Mouse (Mus musculus): ENCODE measurements around the gene Mapkapk5. TPM values are rescaled to one million over a fixed set of nuclear protein-coding genes. Genes with fewer than 3 reads are reported as not detected.
A peak's percentile ranks its signal among the peaks of the same experiment; 100 is the strongest.
"Not testable (repeated sequence)": the region's sequence is repeated elsewhere in the genome, so short reads cannot be mapped to it uniquely, and the experiment has no call there.

Gene Mapkapk5
- polyA plus RNA-seq, 1 experiment = 100 TPM

- no peak for TF ChIP-seq POLR2A (IDR thresholded peaks at IDR 0.05; ENCODE audit: extremely low read depth, insufficient read depth, low read length)
- no peak for TF ChIP-seq CTCF (IDR thresholded peaks at IDR 0.05; ENCODE audit: extremely low read depth, insufficient read depth, low read length)
- Histone ChIP-seq H3K4me1 (ENCODE audit: control insufficient read depth, insufficient read depth, low read length) (peaks cover 4% of the 10 kb centered on the region; the same call in 1 of the 2 replicates), H3K27ac (ENCODE audit: insufficient read depth, low read length) (no peak overlapping the region), H3K4me3 (ENCODE audit: insufficient read depth, low read length) (no peak overlapping the region)
Observed at GRCm38 (mm10) chr5:121540066-121540465, 5.6 kb downstream of the Mapkapk5 start.

GRCm38 (mm10) chr5:121537588-121537987, 8.1 kb downstream of the Mapkapk5 start:
- TF ChIP-seq CTCF (IDR thresholded peaks at IDR 0.05; ENCODE audit: extremely low read depth, insufficient read depth, low read length) = no peak
- TF ChIP-seq POLR2A (IDR thresholded peaks at IDR 0.05; ENCODE audit: extremely low read depth, insufficient read depth, low read length) = no peak
- Histone ChIP-seq H3K27ac (ENCODE audit: insufficient read depth, low read length) (no peak overlapping the region), H3K4me1 (ENCODE audit: control insufficient read depth, insufficient read depth, low read length) (peaks cover 1% of the 10 kb centered on the region; the same call in 1 of the 2 replicates), H3K4me3 (ENCODE audit: insufficient read depth, low read length) (no peak overlapping the region)

- no peak for TF ChIP-seq CTCF (IDR thresholded peaks at IDR 0.05; ENCODE audit: extremely low read depth, insufficient read depth, low read length)
- TF ChIP-seq POLR2A (IDR thresholded peaks at IDR 0.05; ENCODE audit: extremely low read depth, insufficient read depth, low read length) = no peak
- H3K4me1 ChIP-seq (ENCODE audit: control insufficient read depth, insufficient read depth, low read length) = no peaks in the 10 kb centered on the region; the same call in 1 of the 2 replicates
- H3K4me3 ChIP-seq (ENCODE audit: insufficient read depth, low read length) = no peak overlapping the region
- no peak overlapping the region for H3K27ac ChIP-seq (ENCODE audit: insufficient read depth, low read length)
Observed at GRCm38 (mm10) chr5:121536921-121537555, 8.7 kb downstream of the Mapkapk5 start.

GRCm38 (mm10) chr5:121535116-121535515, 10.6 kb downstream of the Mapkapk5 start:
- TF ChIP-seq CTCF (IDR thresholded peaks at IDR 0.05; ENCODE audit: extremely low read depth, insufficient read depth, low read length) (no peak), POLR2A (IDR thresholded peaks at IDR 0.05; ENCODE audit: extremely low read depth, insufficient read depth, low read length) (no peak)
- Histone ChIP-seq H3K27ac (ENCODE audit: insufficient read depth, low read length) (no peak overlapping the region), H3K4me1 (ENCODE audit: control insufficient read depth, insufficient read depth, low read length) (no peaks in the 10 kb centered on the region), H3K4me3 (ENCODE audit: insufficient read depth, low read length) (no peak overlapping the region)

GRCm38 (mm10) chr5:121534521-121534920, 11.2 kb downstream of the Mapkapk5 start:
- Histone ChIP-seq H3K4me1 (ENCODE audit: control insufficient read depth, insufficient read depth, low read length) (no peaks in the 10 kb centered on the region), H3K4me3 (ENCODE audit: insufficient read depth, low read length) (no peak overlapping the region), H3K27ac (ENCODE audit: insufficient read depth, low read length) (no peak overlapping the region)
- peak; percentile 28; the same call in 1 of the 2 replicates for TF ChIP-seq CTCF (IDR thresholded peaks at IDR 0.05; ENCODE audit: extremely low read depth, insufficient read depth, low read length)
- TF ChIP-seq POLR2A (IDR thresholded peaks at IDR 0.05; ENCODE audit: extremely low read depth, insufficient read depth, low read length) = no peak

- H3K4me1 ChIP-seq (ENCODE audit: control insufficient read depth, insufficient read depth, low read length) = no peaks in the 10 kb centered on the region
- H3K27ac ChIP-seq (ENCODE audit: insufficient read depth, low read length) = no peak overlapping the region
- no peak overlapping the region for H3K4me3 ChIP-seq (ENCODE audit: insufficient read depth, low read length)
- TF ChIP-seq CTCF (IDR thresholded peaks at IDR 0.05; ENCODE audit: extremely low read depth, insufficient read depth, low read length) = no peak
- TF ChIP-seq POLR2A (IDR thresholded peaks at IDR 0.05; ENCODE audit: extremely low read depth, insufficient read depth, low read length) = no peak
Observed at GRCm38 (mm10) chr5:121526961-121527360, 18.7 kb downstream of the Mapkapk5 start.

GRCm38 (mm10) chr5:121526526-121526925, 19.2 kb downstream of the Mapkapk5 start:
- no peak overlapping the region for H3K27ac ChIP-seq (ENCODE audit: insufficient read depth, low read length)
- H3K4me1 ChIP-seq (ENCODE audit: control insufficient read depth, insufficient read depth, low read length) = no peaks in the 10 kb centered on the region
- TF ChIP-seq POLR2A (IDR thresholded peaks at IDR 0.05; ENCODE audit: extremely low read depth, insufficient read depth, low read length) (no peak), CTCF (IDR thresholded peaks at IDR 0.05; ENCODE audit: extremely low read depth, insufficient read depth, low read length) (no peak)
- no peak overlapping the region for H3K4me3 ChIP-seq (ENCODE audit: insufficient read depth, low read length)

- H3K4me3 ChIP-seq (ENCODE audit: insufficient read depth, low read length) = no peak overlapping the region
- H3K27ac ChIP-seq (ENCODE audit: insufficient read depth, low read length) = no peak overlapping the region
- H3K4me1 ChIP-seq (ENCODE audit: control insufficient read depth, insufficient read depth, low read length) = no peaks in the 10 kb centered on the region
- TF ChIP-seq CTCF (IDR thresholded peaks at IDR 0.05; ENCODE audit: extremely low read depth, insufficient read depth, low read length) (no peak), POLR2A (IDR thresholded peaks at IDR 0.05; ENCODE audit: extremely low read depth, insufficient read depth, low read length) (no peak)
Observed at GRCm38 (mm10) chr5:121525774-121526450, 19.8 kb downstream of the Mapkapk5 start.

GRCm38 (mm10) chr5:121519758-121520157, 25.9 kb downstream of the Mapkapk5 start:
- not testable (repeated sequence) for H3K4me3 ChIP-seq (ENCODE audit: insufficient read depth, low read length); H3K27ac ChIP-seq (ENCODE audit: insufficient read depth, low read length); H3K4me1 ChIP-seq (ENCODE audit: control insufficient read depth, insufficient read depth, low read length)

- TF ChIP-seq POLR2A (IDR thresholded peaks at IDR 0.05; ENCODE audit: extremely low read depth, insufficient read depth, low read length) = no peak
- TF ChIP-seq CTCF (IDR thresholded peaks at IDR 0.05; ENCODE audit: extremely low read depth, insufficient read depth, low read length) = no peak
- no peaks in the 10 kb centered on the region for H3K4me1 ChIP-seq (ENCODE audit: control insufficient read depth, insufficient read depth, low read length)
- no peak overlapping the region for H3K27ac ChIP-seq (ENCODE audit: insufficient read depth, low read length)
- no peak overlapping the region for H3K4me3 ChIP-seq (ENCODE audit: insufficient read depth, low read length)
Observed at GRCm38 (mm10) chr5:121518983-121519382, 26.7 kb downstream of the Mapkapk5 start.
